Mouse (Mus musculus): ENCODE data around the gene Gpr135.
"Not testable (repeated sequence)": the region's sequence is repeated elsewhere in the genome, so short reads cannot be mapped to it uniquely, and the experiment has no call there.

DNA sequence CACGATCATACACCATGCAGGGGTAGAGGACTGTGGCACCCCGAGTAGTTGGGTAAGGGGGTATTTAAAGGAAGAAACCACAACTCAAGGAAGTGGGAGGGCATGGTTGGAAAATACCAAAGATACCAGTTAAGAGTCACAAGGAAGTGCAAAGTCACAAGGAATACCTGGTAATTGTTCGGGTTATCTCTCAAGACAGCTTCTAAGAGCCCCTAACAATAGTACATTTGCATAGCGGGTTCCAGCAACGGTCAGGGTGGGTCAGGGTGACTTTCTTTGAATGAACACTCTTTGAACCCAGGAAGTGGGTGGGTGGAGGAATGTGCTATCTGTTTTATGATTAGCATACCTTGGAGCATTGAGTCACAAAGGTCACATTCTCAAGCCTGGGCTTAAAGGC lies 20.8 kb downstream of the Gpr135 start:
- not testable (repeated sequence) for TF ChIP-seq TAL1, GATA1 (IDR thresholded peaks at IDR 0.05; ENCODE audit: low read length)
